Mouse (Mus musculus): ENCODE measurements around the gene Slc17a2. TPM values are rescaled to one million over a fixed set of nuclear protein-coding genes. Genes with fewer than 3 reads are reported as not detected.

Slc17a2 gene
- total RNA-seq, 4 experiments from 2014 or later: not detected

GRCm38 (mm10) chr13:23873141-23873540 lies 66.3 kb downstream of the Slc17a2 start:
- no peak for DNase-seq (ENCODE audit: low spot score in 2 of 2)

Other genes starting within 250 kb of the Slc17a2 start
- gene Hist1h3e, start 244.6 kb upstream of the Slc17a2 start, total RNA-seq (2022): 10 to 100 TPM; 14.8 to 21.5 (median 18.9) TPM
- 1 to 10 TPM in 2 of 4 experiments, under 1 TPM in 2; 0.54 to 1.1 (median 0.88) TPM for gene Hist1h2ae, start 235.8 kb upstream of the Slc17a2 start, total RNA-seq (2022)
- gene Hist1h2bg, start 235.6 kb upstream of the Slc17a2 start, total RNA-seq (2022): 1 to 10 TPM; 5.2 to 8.5 (median 7.2) TPM
- 1 to 10 TPM; 2.0 to 6.7 (median 5.1) TPM for gene Hist1h2bf, start 232.8 kb upstream of the Slc17a2 start, total RNA-seq (2022)
- gene Hist1h2ad, start 232.6 kb upstream of the Slc17a2 start, total RNA-seq (2022): 1 to 10 TPM in 1 of 4 experiments, not detected in 3; 2.2 TPM
- 1 to 10 TPM; 2.5 to 4.0 (median 3.2) TPM for gene Hist1h3d, start 231.2 kb upstream of the Slc17a2 start, total RNA-seq (2022)
- 10 to 100 TPM; 37.8 to 57.9 (median 48.1) TPM for gene Hist1h4d, start 225.4 kb upstream of the Slc17a2 start, total RNA-seq (2022)
- gene Hist1h2be, start 185.9 kb upstream of the Slc17a2 start, total RNA-seq (2022): 10 to 100 TPM; 12.0 to 16.1 (median 12.9) TPM
- gene Hist1h1e, start 184.4 kb upstream of the Slc17a2 start, total RNA-seq (2022): 10 to 100 TPM; 32.8 to 56.3 (median 49.3) TPM
- gene Hist1h2ac, start 123.0 kb upstream of the Slc17a2 start, total RNA-seq (2022): 1 to 10 TPM in 1 of 4 experiments, under 1 TPM in 3; 0.65 to 1.1 (median 0.86) TPM
- 10 to 100 TPM; 59.5 to 67.1 (median 62.0) TPM for gene Hist1h2bc, start 122.8 kb upstream of the Slc17a2 start, total RNA-seq (2022)
- gene Hist1h1t, start 111.2 kb upstream of the Slc17a2 start, total RNA-seq (2022): not detected
- gene Hist1h4c, start 108.5 kb upstream of the Slc17a2 start, total RNA-seq (2022): 10 to 100 TPM; 66.4 to 87.5 (median 79.3) TPM
- 10 to 100 TPM; 23.6 to 29.2 (median 27.1) TPM for gene Hfe, start 96.1 kb upstream of the Slc17a2 start, total RNA-seq (2022)
- gene Hist1h1c, start 68.2 kb upstream of the Slc17a2 start, total RNA-seq (2022): 100 to 1,000 TPM; 196 to 246 (median 227) TPM
- not detected for gene Hist1h3c, start 61.4 kb upstream of the Slc17a2 start, total RNA-seq (2022)
- gene Hist1h2bb, start 60.3 kb upstream of the Slc17a2 start, total RNA-seq (2022): 1 to 10 TPM; 1.1 to 1.6 (median 1.4) TPM
- 1 to 10 TPM in 2 of 4 experiments, under 1 TPM in 1, not detected in 1; 0.97 to 4.9 (median 3.5) TPM for gene Hist1h2ab, start 55.9 kb upstream of the Slc17a2 start, total RNA-seq (2022)
- gene Hist1h3b, start 54.7 kb upstream of the Slc17a2 start, total RNA-seq (2022): 1 to 10 TPM in 2 of 4 experiments, not detected in 2; 2.7 to 2.8 TPM
- 1 to 10 TPM in 2 of 4 experiments, under 1 TPM in 1, not detected in 1; 0.82 to 2.9 (median 1.8) TPM for gene Hist1h4b, start 50.0 kb upstream of the Slc17a2 start, total RNA-seq (2022)
- gene Hist1h4a, start 45.8 kb upstream of the Slc17a2 start, total RNA-seq (2022): 1 to 10 TPM in 3 of 4 experiments, under 1 TPM in 1; 0.82 to 3.3 (median 1.8) TPM
- 1 to 10 TPM; 3.7 to 6.9 (median 4.3) TPM for gene Hist1h3a, start 44.6 kb upstream of the Slc17a2 start, total RNA-seq (2022)
- 1 to 10 TPM in 1 of 4 experiments, under 1 TPM in 3; 0.46 to 1.1 (median 0.78) TPM for gene Hist1h1a, start 43.3 kb upstream of the Slc17a2 start, total RNA-seq (2022)
- gene Trim38, start 37.1 kb upstream of the Slc17a2 start, total RNA-seq (2022): not detected
- gene Slc17a3, start 32.4 kb downstream of the Slc17a2 start, total RNA-seq (2022): not detected
- gene Slc17a1, start 60.8 kb downstream of the Slc17a2 start, total RNA-seq (2022): not detected
- gene Slc17a4, start 108.0 kb downstream of the Slc17a2 start, total RNA-seq (2022): not detected
- gene Hist1h2ba, start 127.2 kb downstream of the Slc17a2 start, total RNA-seq (2022): not detected
- gene Hist1h2aa, start 127.5 kb downstream of the Slc17a2 start, total RNA-seq (2022): not detected
- gene Scgn, start 184.2 kb downstream of the Slc17a2 start, total RNA-seq (2022): not detected

Data from gastrocnemius, adult 8-10 months (tissue).